Mouse (Mus musculus): ENCODE measurements at regions not wholly inside any gene's neighbourhood (a gene's known extent, or its start where the extent isn't known, plus 50 kb on each side); places are given as distances from the start of the nearest gene placed in this dataset.

- TF ChIP-seq POLR2A (IDR thresholded peaks at IDR 0.05; ENCODE audit: insufficient read depth, low read depth, low read length): no peak
- TF ChIP-seq CTCF (IDR thresholded peaks at IDR 0.05): no peak
- no peak for TF ChIP-seq EP300 (IDR thresholded peaks at IDR 0.05; ENCODE audit: insufficient read depth, low read depth, low read length)
Observed at GRCm38 (mm10) chr9:68354470-68354869, 299.1 kb upstream of the Rora start.
